Mouse (Mus musculus): ENCODE results near the gene Thap12.

Thap12 gene

DNA sequence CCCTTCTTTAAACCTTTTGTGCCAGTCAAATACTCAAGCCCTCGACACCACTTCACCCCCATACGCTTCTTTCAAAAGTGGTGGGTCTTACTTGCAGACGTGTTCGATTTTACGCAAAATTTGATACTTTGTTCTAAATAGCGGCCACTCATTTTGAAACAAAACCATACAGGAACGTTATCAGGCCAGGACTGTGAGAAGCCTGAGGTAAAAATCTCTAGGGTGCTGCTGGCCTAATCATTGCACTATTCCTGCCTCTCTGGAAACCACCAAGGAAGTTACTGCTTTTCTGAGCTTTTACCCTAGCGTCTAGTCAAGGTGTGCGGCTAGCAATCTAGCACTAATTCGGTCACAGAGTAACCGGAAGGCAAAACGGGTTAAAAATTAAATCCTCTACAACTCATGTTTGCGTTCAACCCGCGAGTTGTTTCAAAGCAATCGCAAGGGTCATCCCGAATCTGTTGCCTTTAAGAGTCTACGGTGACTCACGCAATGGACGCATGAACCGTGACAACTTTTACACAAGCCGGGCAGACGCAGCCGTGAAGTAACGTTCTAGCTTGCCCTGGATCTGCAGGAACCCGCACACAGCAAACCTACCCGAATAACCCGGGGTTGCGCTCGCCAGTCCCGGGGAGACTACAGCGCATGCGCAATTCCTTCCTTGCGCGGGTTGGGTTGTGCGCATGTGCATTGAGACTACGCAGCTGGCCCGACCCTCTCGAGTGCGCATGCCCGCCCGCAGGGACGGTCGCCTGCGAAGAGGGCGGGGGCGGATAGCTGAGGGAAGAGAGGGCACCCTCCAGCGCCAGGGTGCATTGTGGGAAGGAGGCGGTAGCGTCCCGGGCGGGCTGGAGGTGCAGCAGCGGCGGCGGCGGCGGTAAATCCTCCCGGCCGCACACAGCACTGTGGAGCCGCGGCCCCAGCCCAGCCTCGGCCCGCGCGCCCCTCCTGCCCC lies at the start of gene Thap12:
TSS of gene Thap12 (plus strand) at position 821 of the 958 bp plus-strand sequence.
- peak; percentile 99 for DNase-seq (ENCODE audit: inconsistent ontology term)

DNA sequence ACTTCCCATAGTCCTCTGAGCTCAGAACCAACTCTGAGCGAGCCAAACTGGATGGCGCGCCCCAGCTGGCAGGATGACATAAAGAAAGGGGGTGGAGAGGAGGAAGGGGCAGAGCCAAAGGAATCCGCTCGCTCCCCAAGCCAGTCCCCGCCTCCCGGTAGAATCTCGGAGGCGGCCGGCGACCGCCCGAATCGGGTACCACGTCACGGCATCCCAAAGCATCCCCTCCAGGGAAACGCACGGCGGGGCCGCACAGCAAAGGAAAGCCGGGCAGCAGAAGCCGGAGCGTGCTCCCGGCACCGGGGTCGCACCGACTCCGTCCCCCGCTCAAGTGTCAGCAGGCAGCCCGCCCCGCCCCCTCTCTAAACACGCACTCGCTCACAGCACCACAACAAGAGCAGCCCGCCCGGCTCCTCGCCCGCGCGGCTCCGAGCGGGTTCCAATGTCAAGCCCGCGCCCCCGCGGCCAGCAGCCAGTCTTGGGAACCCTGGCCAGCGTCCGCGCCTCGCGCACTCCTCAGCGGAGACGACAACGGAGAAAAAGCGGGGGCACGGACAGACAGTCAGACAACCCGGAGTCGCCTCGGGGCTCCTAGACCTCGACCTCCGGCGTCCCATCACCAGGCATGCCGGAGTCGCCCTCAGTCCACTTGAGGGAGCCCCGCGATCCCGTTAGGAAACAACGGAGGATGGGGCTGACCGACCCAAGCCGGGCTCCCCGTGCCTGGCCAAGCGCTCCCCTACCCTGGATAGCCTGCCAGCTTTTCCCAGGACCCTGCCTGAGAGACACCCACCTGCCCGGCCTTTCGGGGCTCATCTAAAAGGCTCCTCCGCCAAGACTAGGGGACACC lies 47.0 kb upstream of the Thap12 start:
- peak; percentile 92 for DNase-seq (ENCODE audit: inconsistent ontology term)

DNA sequence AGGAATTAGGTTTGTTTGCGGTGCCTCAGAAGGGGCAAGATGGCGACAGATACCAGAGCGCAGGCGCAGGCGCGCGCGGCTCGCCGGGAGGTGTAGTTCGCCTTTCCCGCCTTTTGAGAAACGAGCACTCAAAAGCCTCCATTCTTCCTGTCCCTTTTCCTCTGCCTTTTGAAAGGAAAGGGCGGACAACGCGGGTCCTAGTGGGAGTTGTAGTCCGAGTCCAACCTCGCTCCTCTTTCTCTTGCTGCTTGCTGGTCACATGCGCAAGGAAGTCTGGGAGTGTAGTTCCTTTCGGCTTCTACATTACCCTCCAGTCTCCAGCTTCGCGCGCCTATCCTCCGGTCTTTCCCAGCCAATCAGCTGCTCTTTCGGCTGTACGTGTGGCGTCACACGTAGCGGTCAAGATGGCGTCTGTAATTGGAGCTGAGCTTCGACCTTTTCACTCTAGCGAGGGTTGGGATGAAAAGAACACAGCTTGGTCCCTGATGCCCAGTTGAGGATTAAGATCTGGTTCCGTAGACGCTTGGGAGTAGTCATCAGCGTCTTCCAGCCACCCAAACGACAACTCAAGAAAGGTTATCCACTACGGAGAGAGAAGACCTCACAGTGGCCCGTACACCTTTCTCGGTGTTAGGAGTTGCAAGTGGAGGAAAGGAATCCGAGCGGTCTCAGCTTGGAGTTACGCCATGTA lies 46.2 kb upstream of the Thap12 start, which contains the start of gene Emsy:
TSS of gene Emsy (minus strand) at position 253 of the 691 bp plus-strand sequence.
- peak; percentile 98 for DNase-seq (ENCODE audit: inconsistent ontology term)

DNA sequence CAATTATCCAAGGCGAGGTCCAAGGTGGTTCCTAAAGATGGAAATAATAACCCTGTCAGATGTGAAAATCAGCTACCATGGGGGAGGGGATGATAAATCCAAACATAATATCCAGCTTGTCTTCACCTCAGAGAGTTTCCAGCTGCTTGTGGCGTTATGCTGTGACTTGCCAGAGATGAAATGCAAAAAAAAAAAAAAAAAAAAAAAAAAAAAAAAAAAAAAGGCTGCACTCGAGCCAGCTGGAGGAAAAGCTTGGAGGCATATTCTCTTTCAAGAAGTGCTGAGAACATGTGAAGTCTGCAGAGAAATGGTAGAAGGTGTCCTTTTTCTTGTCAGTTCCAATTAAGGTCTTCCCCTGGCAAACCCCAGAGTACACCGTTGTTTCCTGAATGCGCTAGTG lies 37.7 kb upstream of the Thap12 start:
- DNase-seq (ENCODE audit: inconsistent ontology term), result no peak

DNA sequence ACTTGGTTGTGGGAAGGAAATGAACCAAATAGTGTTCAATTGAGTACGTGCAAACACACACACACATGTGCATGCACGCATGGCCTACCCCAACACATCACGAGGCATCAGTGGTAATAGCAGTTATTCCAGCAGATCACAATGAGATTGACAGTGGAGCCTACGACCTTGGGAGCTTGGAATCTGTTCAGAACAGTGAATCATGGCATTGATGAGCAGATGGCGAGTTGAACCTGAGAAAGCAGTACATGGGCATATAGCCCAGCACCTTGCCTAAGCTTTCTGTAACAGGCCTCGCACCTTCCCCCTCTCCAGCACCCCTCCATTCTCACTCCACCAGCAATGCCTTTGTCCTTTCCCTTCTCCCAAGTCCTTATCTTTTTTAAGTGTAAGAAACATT lies 37.2 kb upstream of the Thap12 start:
- DNase-seq (ENCODE audit: inconsistent ontology term), result no peak

DNA sequence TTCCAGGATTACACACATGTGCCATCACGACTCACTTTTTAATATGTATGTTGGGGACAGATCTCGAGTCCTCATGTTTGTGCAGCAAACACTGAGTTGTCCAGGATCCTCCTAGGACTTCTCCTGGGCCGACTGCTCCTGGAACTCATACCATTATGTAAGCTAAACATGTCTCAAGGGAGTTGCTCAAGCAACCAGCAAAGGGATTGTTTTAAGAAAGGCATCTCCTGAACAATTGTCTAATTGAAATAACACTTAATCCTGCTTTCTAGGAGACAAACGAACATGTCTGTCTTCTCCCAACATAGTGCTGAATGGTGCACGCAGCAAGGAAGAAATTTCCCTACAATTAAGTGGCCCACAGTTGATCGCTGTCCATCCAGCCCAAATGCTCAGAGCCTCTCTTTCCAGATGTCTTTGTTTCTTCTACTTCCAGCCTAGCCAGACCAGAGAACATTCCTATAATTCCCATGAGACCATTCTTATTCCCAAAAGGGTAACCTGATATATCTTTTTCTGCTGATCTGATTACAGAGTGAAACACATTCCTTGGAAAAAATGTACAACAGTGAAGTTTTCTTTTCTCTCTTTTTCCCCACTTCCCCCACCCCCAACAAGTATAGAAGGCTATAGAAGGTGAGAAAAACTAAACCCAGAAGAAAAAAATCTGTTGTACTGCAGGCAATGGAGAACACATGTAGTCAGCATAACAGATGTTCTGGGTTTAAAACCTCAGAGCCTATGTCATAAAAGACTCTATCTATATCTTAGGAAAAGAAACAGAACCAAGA lies 34.8 kb upstream of the Thap12 start:
- peak; percentile 11 for DNase-seq (ENCODE audit: inconsistent ontology term)

DNA sequence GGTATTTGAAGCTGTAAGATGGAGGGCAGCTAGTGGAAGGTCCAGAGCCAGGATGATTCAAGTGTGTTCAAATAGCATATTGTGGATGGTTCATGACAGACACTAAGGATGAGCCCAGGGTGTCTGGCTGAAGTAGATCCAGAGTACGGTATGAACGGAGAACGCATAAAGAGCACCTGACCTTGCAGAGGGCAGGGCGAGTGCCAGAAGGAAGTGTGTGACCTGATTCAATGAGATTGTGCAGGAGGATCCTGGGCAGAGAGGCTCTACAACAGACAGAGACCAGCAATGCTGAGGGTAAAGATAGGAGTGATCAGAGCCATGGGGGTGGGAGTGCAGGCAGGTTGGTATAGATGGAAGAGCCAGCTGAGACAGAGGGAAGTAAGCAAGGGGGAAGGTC lies 32.1 kb upstream of the Thap12 start:
- no peak for DNase-seq (ENCODE audit: inconsistent ontology term)

DNA sequence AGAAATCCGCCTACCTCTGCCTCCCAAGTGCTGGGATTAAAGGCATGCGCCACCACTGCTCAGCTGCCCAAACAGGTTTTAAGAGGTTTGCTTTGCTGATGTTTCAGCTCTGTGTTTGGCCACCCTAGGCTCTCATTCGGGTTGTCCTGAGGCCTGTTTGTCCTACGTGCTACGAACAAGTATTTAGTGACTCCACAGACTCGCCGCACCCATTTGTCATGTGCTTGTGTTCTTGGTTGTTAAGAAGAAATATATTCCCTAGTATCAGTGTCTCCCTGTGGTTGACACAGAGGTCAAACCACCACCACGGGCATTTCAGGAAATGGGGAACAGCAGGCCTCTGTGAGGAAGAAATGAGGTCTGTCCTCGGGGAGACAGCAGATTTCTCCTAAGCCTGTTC lies 31.5 kb upstream of the Thap12 start:
- no peak for DNase-seq (ENCODE audit: inconsistent ontology term)

DNA sequence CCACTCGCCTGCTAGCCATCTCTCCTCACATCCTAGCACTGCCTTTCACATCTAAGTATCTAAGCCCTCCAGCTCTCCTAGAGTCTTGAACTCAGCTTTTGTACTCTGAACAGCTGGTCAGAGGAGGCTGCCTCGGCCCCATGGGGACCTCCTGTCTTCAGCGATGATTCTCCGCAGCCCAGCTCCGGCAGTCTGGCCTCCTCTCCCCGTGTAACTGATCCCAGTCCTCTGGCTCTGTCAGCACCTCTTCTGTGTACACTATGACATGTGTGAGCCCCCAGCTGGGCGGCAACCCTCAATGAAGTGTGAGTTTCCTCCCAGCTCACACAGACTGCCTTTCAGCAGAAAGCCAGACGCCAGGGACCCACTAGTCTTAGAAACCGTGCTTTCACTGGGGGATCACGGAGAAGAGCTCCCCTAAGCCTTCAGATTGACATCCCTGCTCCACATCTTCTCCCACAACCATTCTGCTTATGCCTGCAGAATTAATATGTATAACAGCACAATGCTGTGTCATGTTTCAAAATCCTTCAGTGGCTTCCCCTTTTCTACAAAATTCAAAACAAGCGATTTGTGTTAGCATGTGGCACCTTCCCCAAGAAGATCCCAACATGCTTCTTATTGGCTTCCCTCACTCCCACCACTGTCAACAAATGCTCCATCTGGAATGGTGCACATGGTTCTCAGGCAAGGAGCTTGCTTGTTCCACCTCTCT lies 30.5 kb upstream of the Thap12 start:
- no peak for DNase-seq (ENCODE audit: inconsistent ontology term)

DNA sequence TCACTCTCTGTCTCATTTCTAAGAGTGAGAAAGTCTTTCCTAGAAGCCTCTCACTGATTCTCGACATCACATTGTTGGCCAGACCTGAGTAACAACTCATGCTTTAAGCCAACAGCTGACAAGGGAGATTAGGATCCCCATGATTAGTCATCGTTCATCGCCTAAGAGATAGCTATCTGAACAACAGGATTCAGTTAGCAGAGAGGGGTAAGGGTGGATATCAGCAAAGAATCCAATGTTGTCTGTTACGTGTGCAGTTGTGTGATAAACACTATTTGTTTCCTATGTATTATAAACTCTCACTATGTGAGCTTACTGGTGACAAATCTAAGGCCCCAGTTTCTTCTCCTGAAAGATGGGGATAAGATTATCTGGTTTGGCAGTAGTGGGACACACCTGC lies 28.6 kb upstream of the Thap12 start:
- DNase-seq (ENCODE audit: inconsistent ontology term), result peak; percentile 20

DNA sequence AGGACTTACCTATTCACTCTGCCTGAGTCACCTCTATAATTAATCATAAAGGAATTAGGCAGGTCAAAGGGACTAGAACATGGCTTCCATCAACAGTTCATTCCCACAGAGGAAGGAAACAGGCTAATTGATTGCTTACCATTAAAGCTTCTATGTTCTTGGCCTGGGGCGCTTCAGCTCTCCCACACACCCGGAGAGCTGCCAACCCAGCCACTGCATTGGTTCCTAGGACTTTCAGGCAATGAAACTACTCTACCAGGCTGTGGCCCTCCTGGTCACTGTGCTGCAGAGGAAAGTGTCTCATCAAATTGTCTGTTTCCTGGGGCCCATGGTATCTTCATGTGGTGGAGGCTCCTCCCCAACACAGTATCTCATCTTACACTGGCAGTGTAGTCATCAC lies 25.4 kb upstream of the Thap12 start:
- no peak for DNase-seq (ENCODE audit: inconsistent ontology term)

DNA sequence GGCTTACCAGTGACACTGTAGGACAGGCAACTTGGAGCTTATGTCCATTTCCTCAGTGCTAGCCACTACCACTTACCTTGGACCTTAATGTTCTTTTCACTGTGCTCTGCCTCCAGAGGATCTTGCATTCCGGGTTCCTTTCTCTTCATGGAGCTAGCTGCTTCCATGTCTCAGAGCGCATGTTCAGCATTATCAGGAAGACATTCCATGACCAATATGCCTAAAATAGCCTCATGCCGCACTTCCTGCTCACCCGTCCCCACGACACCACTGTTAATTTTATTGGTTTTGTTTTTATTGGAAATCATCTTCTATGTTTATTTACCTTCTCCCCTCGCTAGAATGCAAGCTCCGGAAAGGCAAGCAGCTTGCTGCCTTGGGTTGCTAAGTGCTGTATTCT lies 24.5 kb upstream of the Thap12 start:
- no peak for DNase-seq (ENCODE audit: inconsistent ontology term)

DNA sequence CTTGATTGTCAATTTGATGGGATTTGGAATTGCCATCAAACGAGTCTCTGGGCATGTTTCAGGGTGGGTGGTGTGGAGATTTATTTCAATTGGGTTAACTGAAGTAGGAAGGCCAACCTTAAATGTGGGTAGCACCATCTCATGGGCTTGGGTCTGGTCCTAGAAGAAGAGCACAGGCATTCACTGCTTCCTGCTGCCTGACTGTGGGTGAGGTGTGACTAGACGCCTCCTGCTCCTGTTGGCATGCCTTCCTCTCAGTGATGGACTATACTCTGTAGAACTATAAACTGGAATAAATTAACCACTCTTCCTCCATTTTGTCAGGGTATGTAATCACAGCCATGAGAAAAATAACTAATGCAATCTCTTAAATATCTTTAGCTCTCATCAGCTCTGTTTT lies 22.2 kb upstream of the Thap12 start:
- no peak for DNase-seq (ENCODE audit: inconsistent ontology term)

DNA sequence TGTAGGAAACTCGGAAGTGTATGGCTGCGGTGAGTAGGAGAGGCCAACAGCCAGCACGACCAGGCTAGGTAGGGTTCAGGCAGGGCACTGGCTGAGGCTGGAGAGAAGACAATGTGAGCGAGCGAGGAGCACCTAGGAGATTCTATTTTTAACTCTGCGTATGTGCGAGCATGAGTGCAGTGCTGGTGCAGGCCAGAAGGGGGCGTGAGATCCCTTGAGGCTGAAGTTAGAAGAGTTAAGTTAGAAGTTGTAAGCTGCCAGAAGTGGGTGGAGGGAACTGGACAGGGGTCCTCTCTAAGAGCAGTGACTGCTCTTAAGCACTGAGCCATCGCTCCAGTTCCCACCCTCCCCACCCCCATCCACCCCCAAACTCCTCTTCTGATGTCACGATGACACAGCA lies 20.1 kb upstream of the Thap12 start:
- DNase-seq (ENCODE audit: inconsistent ontology term), result no peak

DNA sequence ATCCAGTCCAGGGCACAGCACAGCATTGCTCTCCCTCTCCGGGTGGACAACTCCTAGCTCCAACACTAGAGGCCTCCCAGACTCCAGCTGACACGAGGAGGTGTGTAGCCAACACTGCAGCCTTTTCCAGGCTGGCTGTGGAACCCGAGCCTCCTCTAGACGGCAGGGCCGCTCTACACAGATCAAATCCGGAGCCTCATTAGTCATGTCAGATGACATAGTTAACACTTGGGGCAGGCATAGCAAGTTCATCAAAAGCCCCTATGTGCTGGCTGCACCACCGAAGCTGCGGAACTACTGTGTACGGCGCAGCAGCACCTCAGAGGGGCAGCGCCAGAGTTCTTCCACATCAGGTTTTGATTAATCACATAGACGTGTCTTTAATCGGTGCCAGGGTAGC lies 17.0 kb upstream of the Thap12 start:
- DNase-seq (ENCODE audit: inconsistent ontology term), result peak; percentile 58

DNA sequence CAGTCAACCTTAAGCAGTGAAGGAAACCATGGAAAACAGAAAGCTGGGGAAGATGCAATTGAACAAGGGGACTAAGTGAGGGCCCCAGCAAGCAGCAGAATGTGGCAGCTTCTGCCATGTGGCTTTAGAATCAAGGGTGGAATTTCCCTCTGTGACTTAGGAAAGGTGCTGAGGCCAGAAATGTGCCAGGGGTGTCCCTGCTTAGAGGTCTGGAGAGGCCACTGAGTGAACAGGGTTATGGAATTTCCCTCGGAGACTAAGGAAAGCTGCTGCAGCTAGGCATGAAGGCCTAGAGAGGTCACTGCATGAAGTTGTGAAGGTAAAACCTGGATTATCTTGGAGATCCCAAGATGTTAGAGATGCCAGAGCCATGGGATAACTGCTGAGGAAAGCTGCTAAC lies 12.8 kb upstream of the Thap12 start:
- DNase-seq (ENCODE audit: inconsistent ontology term), result no peak

DNA sequence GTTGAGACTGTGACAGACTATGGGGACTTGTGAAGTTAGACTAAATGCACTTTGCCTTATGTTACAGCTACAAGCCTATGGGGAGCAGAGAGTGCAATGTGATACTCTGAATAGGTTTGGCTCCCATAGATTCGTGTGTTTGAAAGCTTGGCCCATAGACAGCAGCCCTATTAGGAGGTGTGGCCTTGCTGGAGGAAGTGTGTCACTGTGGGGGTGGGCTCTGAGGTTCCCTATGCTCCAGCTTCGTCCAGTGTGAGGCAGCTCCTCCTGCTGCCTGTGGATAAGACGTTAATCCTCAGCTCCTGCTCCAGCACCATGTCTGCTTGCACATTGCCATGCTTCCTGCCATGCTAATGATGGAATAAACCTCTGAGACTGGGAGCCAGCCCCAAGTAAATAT lies 12.1 kb upstream of the Thap12 start:
- no peak for DNase-seq (ENCODE audit: inconsistent ontology term)

DNA sequence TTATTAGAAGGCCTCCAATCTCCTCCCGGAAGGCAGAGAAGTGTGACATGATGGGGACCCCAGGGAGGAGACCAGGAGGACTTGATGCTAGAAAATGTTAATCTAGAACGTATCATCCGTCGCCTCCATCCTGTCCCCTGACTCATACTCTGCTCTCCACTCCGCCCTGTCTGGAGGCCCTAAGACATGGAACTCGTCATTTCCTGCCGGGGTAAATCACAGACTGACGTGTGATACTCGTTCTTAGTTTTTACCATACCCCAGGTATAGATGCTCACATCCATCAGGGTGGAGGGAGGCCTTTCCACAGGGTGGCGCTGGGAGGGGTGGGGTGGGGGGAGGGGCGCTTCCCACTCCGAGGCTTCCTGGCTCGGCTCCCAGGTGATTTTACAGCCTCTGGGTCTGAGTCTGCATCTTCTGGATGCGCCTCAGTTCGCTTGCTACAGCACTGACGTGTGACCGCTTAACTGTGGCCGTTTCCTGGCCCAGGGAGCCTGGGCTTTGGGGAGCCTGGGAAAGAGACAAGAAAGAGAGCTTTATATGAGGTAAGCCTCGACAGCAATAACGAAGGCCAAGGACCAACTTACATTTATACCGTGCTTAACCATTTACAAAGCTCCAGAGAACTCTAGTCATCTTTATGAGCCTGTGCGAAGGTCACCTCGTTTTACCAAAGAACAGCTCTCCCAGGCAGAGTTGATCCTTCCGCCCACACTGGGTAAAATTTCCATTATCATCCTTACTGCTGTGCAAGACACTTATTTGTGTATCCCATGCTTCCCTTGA lies 9.9 kb upstream of the Thap12 start:
- DNase-seq (ENCODE audit: inconsistent ontology term), result peak; percentile 31

DNA sequence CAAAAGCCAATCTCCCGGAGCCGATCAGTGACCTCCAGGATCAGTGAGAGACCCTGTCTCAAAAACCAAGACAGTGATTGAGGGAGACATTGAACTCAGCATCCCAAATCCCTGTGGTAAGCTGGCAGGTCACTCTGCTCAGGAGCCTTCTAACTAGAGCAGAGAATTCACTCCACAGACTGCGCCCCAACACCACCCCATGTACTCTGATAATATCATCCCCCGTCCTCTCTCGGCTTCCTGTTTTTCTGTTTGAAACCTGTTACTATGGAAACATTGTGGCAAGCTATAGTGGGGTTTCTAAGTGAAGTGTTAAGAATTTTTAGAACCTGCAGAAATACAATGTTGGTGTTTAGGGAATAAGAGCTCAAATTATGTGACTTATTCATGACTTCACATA lies 8.9 kb upstream of the Thap12 start:
- DNase-seq (ENCODE audit: inconsistent ontology term), result no peak

DNA sequence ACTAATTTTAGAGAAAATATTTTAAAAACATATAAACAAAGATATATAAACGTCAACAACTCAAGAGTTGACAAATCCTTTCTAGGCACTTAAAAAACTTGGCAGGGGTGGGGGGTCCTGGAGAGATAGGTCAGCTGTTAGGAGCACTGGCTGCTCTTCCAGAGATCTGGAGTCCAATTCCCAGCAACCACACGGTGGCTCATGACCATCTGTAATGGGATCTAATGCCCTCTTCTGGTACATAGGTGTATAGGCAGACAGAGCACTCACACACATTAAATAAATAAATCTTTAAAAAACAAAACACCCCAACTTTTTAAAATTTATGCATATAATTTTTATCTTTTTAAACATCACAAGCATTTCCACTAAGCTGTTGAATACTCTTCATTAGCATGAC lies 5.4 kb upstream of the Thap12 start:
- no peak for DNase-seq (ENCODE audit: inconsistent ontology term)
